Mouse (Mus musculus) heart, embryonic 12.5 days (tissue): ENCODE measurements at regions not wholly inside any gene's neighbourhood (a gene's known extent, or its start where the extent isn't known, plus 50 kb on each side); places are given as distances from the start of the nearest gene placed in this dataset.

Source experiments
- ATAC-seq: fragments of 200-750 bp; cut with Nextera tagmentation; 2 replicates; pipeline ENCODE4 v1.8.0; 2017; ENCODE audit warnings: moderate TSS enrichment, moderate library complexity; ENCODE audit not compliant: insufficient number of reproducible peaks, low FRiP score
- H3K27ac ChIP-seq: fragments of 300-500 bp; sonication (generic); 2 replicates; pipeline ENCODE4 v1.5.1; 2016; ENCODE audit warnings: mild to moderate bottlenecking, moderate library complexity; ENCODE audit not compliant: poor library complexity, severe bottlenecking
- H3K27me3 ChIP-seq: fragments of 300-500 bp; sonication (generic); replicated peaks from 2 replicates; pipeline ENCODE4 v1.6.1; 2016; ENCODE audit warnings: mild to moderate bottlenecking, moderate library complexity
- H3K36me3 ChIP-seq: fragments of 300-500 bp; sonication (generic); 2 replicates; pipeline ENCODE4 v1.6.1; 2016; ENCODE audit warnings: mild to moderate bottlenecking, moderate library complexity
- H3K4me1 ChIP-seq: fragments of 300-500 bp; sonication (generic); replicated peaks from 2 replicates; pipeline ENCODE4 v1.6.1; 2016; ENCODE audit warnings: mild to moderate bottlenecking
- H3K4me2 ChIP-seq: fragments of 300-500 bp; sonication (generic); 2 replicates; pipeline ENCODE4 v1.6.1; 2016; ENCODE audit warnings: mild to moderate bottlenecking, moderate library complexity
- H3K4me3 ChIP-seq: fragments of 300-500 bp; sonication (generic); 2 replicates; pipeline ENCODE4 v1.5.1; 2016; ENCODE audit warnings: mild to moderate bottlenecking
- H3K9ac ChIP-seq: fragments of 300-500 bp; sonication (generic); 2 replicates; pipeline ENCODE4 v1.6.1; 2016; ENCODE audit warnings: mild to moderate bottlenecking, moderate library complexity
- H3K9me3 ChIP-seq: fragments of 300-500 bp; sonication (generic); replicated peaks from 2 replicates; pipeline ENCODE4 v1.6.1; 2016; ENCODE audit warnings: mild to moderate bottlenecking, moderate library complexity
- whole genome bisulfite sequencing: fragments of 180-500 bp; shearing (Covaris S2); methylation state at CpG from one replicate; pipeline ENCODE4 v1.1.7; 2016; 5-methylcytosine and 5-hydroxymethylcytosine counted together

DNA sequence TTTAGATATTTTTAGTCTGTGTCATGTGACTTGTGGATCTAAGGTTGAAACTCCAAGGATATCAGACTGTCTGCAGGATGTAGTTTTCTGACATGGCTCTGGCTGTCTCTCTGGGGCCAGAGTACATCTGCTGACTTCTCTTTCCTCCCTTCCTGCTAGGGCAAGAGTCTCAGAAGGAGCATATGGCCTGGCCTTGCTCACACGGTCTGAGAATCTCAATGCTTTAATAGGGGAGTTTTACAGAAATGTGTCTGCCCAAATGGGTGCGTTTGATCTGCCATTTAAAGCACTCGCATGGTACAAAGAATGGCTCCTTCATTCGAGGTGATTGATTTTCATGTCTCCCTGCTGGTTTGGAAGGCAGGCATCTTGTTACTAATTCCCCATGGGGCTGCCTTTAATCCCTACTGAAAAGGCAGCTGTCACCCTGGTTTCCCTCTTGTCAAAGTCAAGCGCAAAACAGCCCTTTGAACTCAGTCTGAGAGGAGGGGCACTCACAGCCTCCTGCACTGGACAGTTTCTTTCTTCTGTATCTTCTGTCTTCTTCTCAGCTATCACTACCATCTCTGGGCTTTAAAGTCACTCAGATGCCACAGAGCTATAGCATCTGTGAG, 199.7 kb upstream of the Eef2kmt start:
- no peaks in the 10 kb centered on the region for H3K27me3 ChIP-seq
- no peak overlapping the region for H3K4me3 ChIP-seq
- no peaks in the 10 kb centered on the region for H3K36me3 ChIP-seq
- no peak overlapping the region for H3K4me2 ChIP-seq
- no peaks in the 10 kb centered on the region for H3K9me3 ChIP-seq
- H3K4me1 ChIP-seq: peaks cover 11% of the 10 kb centered on the region
- ATAC-seq: no peak
- no peak overlapping the region for H3K27ac ChIP-seq
- WGBS: 16% methylated on average over 5 of the region's 5 CpGs
- H3K9ac ChIP-seq: no peak overlapping the region

- WGBS: 39% methylated on average over 6 of the region's 6 CpGs
- H3K4me3 ChIP-seq: no peak overlapping the region
- H3K36me3 ChIP-seq: no peaks in the 10 kb centered on the region
- no peak overlapping the region for H3K9ac ChIP-seq
- no peak for ATAC-seq
- no peak overlapping the region for H3K4me2 ChIP-seq
- H3K27me3 ChIP-seq: no peaks in the 10 kb centered on the region
- H3K27ac ChIP-seq: no peak overlapping the region
- H3K9me3 ChIP-seq: no peaks in the 10 kb centered on the region
- peaks cover 11% of the 10 kb centered on the region for H3K4me1 ChIP-seq
Measured at GRCm38 (mm10) chr16:5454243-5454642, 198.5 kb upstream of the Eef2kmt start.

- H3K4me2 ChIP-seq: no peak overlapping the region
- H3K27ac ChIP-seq: no peak overlapping the region
- no peaks in the 10 kb centered on the region for H3K9me3 ChIP-seq
- H3K27me3 ChIP-seq: no peaks in the 10 kb centered on the region
- no peak overlapping the region for H3K9ac ChIP-seq
- H3K36me3 ChIP-seq: no peaks in the 10 kb centered on the region
- H3K4me1 ChIP-seq: peaks cover 11% of the 10 kb centered on the region
- 75% methylated on average over 6 of the region's 6 CpGs for WGBS
- no peak for ATAC-seq
- no peak overlapping the region for H3K4me3 ChIP-seq
Measured at GRCm38 (mm10) chr16:5452971-5453370, 197.2 kb upstream of the Eef2kmt start.

GRCm38 (mm10) chr16:5445776-5446175, 190.0 kb upstream of the Eef2kmt start:
- H3K4me1 ChIP-seq: no peaks in the 10 kb centered on the region
- H3K4me3 ChIP-seq: no peak overlapping the region
- WGBS: 57% methylated on average over 6 of the region's 6 CpGs
- no peak for ATAC-seq
- no peak overlapping the region for H3K9ac ChIP-seq
- H3K36me3 ChIP-seq: no peaks in the 10 kb centered on the region
- no peak overlapping the region for H3K27ac ChIP-seq
- no peaks in the 10 kb centered on the region for H3K27me3 ChIP-seq
- no peaks in the 10 kb centered on the region for H3K9me3 ChIP-seq
- no peak overlapping the region for H3K4me2 ChIP-seq

GRCm38 (mm10) chr16:5444785-5445184, 189.0 kb upstream of the Eef2kmt start:
- Histone ChIP-seq H3K9me3 (no peaks in the 10 kb centered on the region), H3K27me3 (no peaks in the 10 kb centered on the region), H3K36me3 (no peaks in the 10 kb centered on the region), H3K4me3 (no peak overlapping the region), H3K9ac (no peak overlapping the region), H3K4me2 (no peak overlapping the region), H3K27ac (no peak overlapping the region), H3K4me1 (no peaks in the 10 kb centered on the region)
- WGBS: 59% methylated on average over 2 of the region's 2 CpGs
- ATAC-seq: no peak

DNA sequence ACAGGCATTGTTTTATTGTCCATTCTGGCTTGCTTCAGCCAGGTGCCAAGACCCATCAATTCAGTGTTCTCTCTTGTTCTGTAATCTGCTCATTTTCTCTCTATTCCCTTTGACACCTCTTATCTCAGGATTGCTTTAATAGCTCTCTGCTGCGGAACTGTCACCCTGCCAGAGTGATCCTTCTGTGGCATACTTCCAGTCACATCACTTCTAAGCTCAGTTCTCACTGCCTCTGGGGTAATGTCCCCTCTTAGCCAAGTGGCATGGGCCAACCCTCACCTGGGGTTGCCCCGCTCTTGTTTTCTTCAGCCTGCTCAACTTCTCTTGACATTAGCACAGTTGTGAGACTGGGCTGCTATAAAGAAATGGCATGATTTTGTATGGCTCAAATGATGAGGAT, 183.9 kb upstream of the Eef2kmt start:
- ATAC-seq: no peak
- WGBS: 54% methylated on average over 2 of the region's 2 CpGs

DNA sequence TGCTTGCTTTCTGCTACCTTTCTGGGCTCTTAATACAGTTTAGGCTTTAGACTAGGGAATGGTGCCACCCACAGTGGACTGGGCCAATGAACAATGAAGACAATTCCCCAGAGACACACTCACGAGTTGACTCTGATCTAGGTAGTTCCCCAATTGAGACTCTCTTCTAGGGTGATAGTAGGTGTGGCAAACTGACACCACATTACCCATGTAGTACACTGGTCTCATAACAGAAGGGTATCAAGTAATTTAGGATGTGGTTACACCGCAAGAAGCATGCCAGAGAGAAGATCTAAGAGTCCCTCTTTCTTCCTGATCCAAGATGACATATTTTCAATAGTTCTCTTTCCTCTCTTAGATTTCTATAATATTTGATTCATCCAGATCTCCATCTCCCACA, 182.6 kb upstream of the Eef2kmt start:
- no peaks in the 10 kb centered on the region for H3K9me3 ChIP-seq
- ATAC-seq: no peak
- no peak overlapping the region for H3K27ac ChIP-seq
- no peaks in the 10 kb centered on the region for H3K36me3 ChIP-seq
- H3K4me3 ChIP-seq: no peak overlapping the region
- no peak overlapping the region for H3K9ac ChIP-seq
- H3K27me3 ChIP-seq: no peaks in the 10 kb centered on the region
- H3K4me1 ChIP-seq: peaks cover 8% of the 10 kb centered on the region
- H3K4me2 ChIP-seq: no peak overlapping the region
- 77% methylated on average over 2 of the region's 2 CpGs for WGBS

More for the DNA sequence above, 183.9 kb upstream of the Eef2kmt start:
- no peak overlapping the region for H3K27ac ChIP-seq
- H3K9me3 ChIP-seq: no peaks in the 10 kb centered on the region
- no peaks in the 10 kb centered on the region for H3K4me1 ChIP-seq
- no peaks in the 10 kb centered on the region for H3K27me3 ChIP-seq
- no peak overlapping the region for H3K9ac ChIP-seq
- no peak overlapping the region for H3K4me3 ChIP-seq
- H3K4me2 ChIP-seq: no peak overlapping the region
- H3K36me3 ChIP-seq: no peaks in the 10 kb centered on the region

DNA sequence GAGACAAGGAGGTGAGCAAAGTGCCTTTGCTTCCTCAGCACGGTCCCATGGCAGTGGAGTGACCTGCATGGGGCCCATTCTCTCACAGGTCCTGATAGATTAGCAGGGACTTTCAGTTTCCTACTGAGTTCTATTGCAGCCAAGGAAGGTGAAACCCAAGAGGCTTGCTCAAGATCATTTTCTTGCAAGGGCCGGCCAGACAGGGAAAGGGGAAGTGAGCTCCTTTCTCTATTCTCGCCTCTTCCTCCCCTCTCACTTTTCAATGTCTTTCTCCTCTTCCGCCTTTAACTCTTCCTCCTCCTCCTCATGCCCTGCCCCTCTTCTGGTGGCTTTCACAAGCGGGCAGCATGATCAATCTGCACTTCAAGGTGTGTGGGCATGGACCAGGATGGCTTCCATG, 175.9 kb upstream of the Eef2kmt start:
- Histone ChIP-seq H3K4me1 (peaks cover 22% of the 10 kb centered on the region), H3K4me2 (peak overlapping the region; percentile 57), H3K4me3 (peak overlapping the region; percentile 25), H3K36me3 (no peaks in the 10 kb centered on the region), H3K27ac (peak overlapping the region; percentile 87), H3K27me3 (no peaks in the 10 kb centered on the region), H3K9ac (0 out of 2 replicates have a peak overlapping the region, but pooled peaks have one; percentile 8), H3K9me3 (no peaks in the 10 kb centered on the region)
- no peak; the same call in 1 of the 2 replicates for ATAC-seq
- WGBS: 57% methylated on average over 5 of the region's 5 CpGs

DNA sequence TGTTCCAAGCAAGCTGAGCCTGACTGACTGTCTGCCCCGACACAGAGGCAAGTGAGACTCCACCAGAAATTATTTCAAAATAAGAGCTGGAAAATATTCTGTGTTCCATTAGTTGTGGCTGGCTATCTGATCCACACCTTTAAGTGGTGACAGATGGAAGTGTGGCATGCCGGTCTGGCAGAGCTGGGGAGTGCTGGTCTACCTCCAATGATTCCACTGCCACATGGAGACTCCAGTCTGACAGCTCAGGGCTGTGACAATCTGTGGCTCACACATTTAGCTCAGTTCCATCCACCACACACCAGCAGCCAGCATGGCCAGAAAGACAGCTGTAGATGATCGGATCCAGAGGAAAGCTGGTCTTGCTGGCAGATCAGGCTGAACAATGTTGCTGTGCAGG, 175.3 kb upstream of the Eef2kmt start:
- Histone ChIP-seq H3K4me3 (peak overlapping the region; percentile 25), H3K27ac (peak overlapping the region; percentile 87), H3K4me2 (peak overlapping the region; percentile 57), H3K36me3 (no peaks in the 10 kb centered on the region), H3K27me3 (no peaks in the 10 kb centered on the region), H3K9me3 (no peaks in the 10 kb centered on the region), H3K4me1 (peaks cover 22% of the 10 kb centered on the region), H3K9ac (no peak overlapping the region)
- 18% methylated on average over 3 of the region's 3 CpGs for WGBS
- peak; percentile 88 for ATAC-seq

DNA sequence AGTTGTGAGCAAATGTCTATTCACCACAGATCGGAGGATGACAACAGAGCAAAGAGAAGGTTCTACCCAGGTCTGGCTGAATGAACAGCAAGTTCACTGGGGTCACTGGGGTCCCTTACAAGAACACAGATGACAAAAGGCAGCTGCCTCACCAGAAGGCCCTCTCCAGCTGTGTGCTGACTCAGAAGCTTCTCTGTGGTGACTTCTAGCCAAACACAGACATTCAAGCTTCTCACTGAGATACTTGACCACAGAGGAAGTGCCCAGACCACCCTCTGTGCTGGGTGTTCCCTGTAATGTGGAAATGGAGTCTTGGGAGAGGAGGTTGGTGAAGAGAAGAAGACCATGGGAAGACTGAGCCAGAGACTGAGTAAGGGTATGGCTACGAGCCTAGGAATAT, 173.7 kb upstream of the Eef2kmt start:
- WGBS: 70% methylated on average over 2 of the region's 2 CpGs
- Histone ChIP-seq H3K27ac (no peak overlapping the region), H3K36me3 (no peaks in the 10 kb centered on the region), H3K9me3 (no peaks in the 10 kb centered on the region), H3K4me3 (no peak overlapping the region), H3K27me3 (no peaks in the 10 kb centered on the region), H3K9ac (no peak overlapping the region), H3K4me2 (no peak overlapping the region), H3K4me1 (peaks cover 22% of the 10 kb centered on the region)
- no peak for ATAC-seq

GRCm38 (mm10) chr16:5425908-5426307, 170.1 kb upstream of the Eef2kmt start:
- no peak overlapping the region for H3K4me2 ChIP-seq
- H3K4me3 ChIP-seq: no peak overlapping the region
- no peaks in the 10 kb centered on the region for H3K27me3 ChIP-seq
- peaks cover 12% of the 10 kb centered on the region; the same call in 1 of the 2 replicates for H3K4me1 ChIP-seq
- ATAC-seq: no peak
- 80% methylated on average over 2 of the region's 2 CpGs for WGBS
- no peaks in the 10 kb centered on the region for H3K36me3 ChIP-seq
- no peak overlapping the region for H3K27ac ChIP-seq
- H3K9ac ChIP-seq: no peak overlapping the region
- H3K9me3 ChIP-seq: no peaks in the 10 kb centered on the region

DNA sequence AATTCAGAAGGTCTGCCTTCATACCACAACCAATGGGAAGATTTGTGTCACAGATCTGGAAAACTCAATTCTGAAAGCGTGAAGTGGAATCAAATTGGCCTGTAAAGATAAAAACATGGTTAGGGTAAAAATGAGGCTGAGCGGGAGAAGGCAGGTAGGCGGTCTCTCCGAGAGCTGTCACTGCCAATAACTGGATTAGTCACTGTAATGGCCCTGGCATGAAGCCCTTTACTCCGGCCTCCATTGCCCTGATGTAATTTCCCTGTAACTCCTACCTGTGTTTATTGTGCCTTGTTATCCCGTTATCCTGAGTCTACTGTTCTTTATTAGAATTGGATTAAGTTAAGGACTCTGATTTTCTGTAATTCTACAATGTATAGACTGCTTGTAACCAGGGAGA, 166.3 kb upstream of the Eef2kmt start:
- H3K9ac ChIP-seq: no peak overlapping the region
- WGBS: 85% methylated on average over 6 of the region's 6 CpGs
- no peak for ATAC-seq

More for the DNA sequence above, 166.3 kb upstream of the Eef2kmt start:
- no peaks in the 10 kb centered on the region for H3K9me3 ChIP-seq
- no peaks in the 10 kb centered on the region for H3K36me3 ChIP-seq
- peaks cover 20% of the 10 kb centered on the region for H3K4me1 ChIP-seq
- no peak overlapping the region for H3K4me2 ChIP-seq
- H3K4me3 ChIP-seq: no peak overlapping the region
- H3K27me3 ChIP-seq: no peaks in the 10 kb centered on the region
- H3K27ac ChIP-seq: no peak overlapping the region
